Mouse (Mus musculus): Measurements from ENCODE around the gene Abl1.

- TF ChIP-seq CTCF (IDR thresholded peaks at IDR 0.05; ENCODE audit: insufficient read depth, low read length) (no peak), POLR2A (IDR thresholded peaks at IDR 0.05; ENCODE audit: borderline replicate concordance, extremely low read depth, low read depth, low read length) (no peak)
Measured at GRCm38 (mm10) chr2:31836985-31837384, 148.8 kb downstream of the Abl1 start.
